Mouse (Mus musculus) heart, embryonic 11.5 days (tissue): Measurements from ENCODE around the gene Racgap1. TPM values are rescaled to one million over a fixed set of nuclear protein-coding genes. Genes with fewer than 3 reads are reported as not detected.

Experiments
- ATAC-seq: fragments of 200-750 bp; cut with Nextera tagmentation; replicated peaks from 2 replicates; pipeline ENCODE4 v1.8.0; 2017; ENCODE audit warnings: moderate library complexity; ENCODE audit not compliant: insufficient number of reproducible peaks, low FRiP score, low TSS enrichment
- H3K27ac ChIP-seq: fragments of 300-500 bp; sonication (generic); 2 replicates; pipeline ENCODE4 v1.5.1; 2014; ENCODE audit warnings: mild to moderate bottlenecking, low read depth, low read length
- H3K27me3 ChIP-seq: fragments of 300-500 bp; sonication (generic); 2 replicates; pipeline ENCODE4 v1.6.1; 2014; ENCODE audit warnings: mild to moderate bottlenecking, low read length, mixed read lengths; ENCODE audit not compliant: control insufficient read depth, insufficient read depth
- H3K36me3 ChIP-seq: fragments of 300-500 bp; sonication (generic); 2 replicates; pipeline ENCODE4 v1.6.1; 2014; ENCODE audit warnings: mild to moderate bottlenecking, low read length, moderate library complexity, mixed read lengths; ENCODE audit not compliant: control insufficient read depth, insufficient read depth
- H3K4me1 ChIP-seq: fragments of 300-500 bp; sonication (generic); 2 replicates; pipeline ENCODE4 v1.6.1; 2014; ENCODE audit warnings: low read length; ENCODE audit not compliant: control insufficient read depth, insufficient read depth
- H3K4me2 ChIP-seq: fragments of 300-500 bp; sonication (generic); 2 replicates; pipeline ENCODE4 v1.6.1; 2014; ENCODE audit warnings: mild to moderate bottlenecking, moderate library complexity
- H3K4me3 ChIP-seq: fragments of 300-500 bp; sonication (generic); 2 replicates; pipeline ENCODE4 v1.5.1; 2014; ENCODE audit warnings: low read depth, low read length
- H3K9ac ChIP-seq: fragments of 300-500 bp; sonication (generic); 2 replicates; pipeline ENCODE4 v1.6.1; 2014; ENCODE audit warnings: mild to moderate bottlenecking, low read depth, low read length, moderate library complexity
- H3K9me3 ChIP-seq: fragments of 300-500 bp; sonication (generic); replicated peaks from 2 replicates; pipeline ENCODE4 v1.6.1; 2016; ENCODE audit warnings: low read length; ENCODE audit not compliant: control insufficient read depth
- WGBS: fragments of 180-500 bp; shearing (Covaris S2); extraction: QIAGEN DNeasy Blood & Tissue Kit; methylation state at CpG from one replicate; pipeline ENCODE4 v1.1.7; 2014; ENCODE audit not compliant: insufficient replicate concordance; 5-methylcytosine and 5-hydroxymethylcytosine counted together
- polyA plus RNA-seq: library from polyadenylated mRNA; unstranded; fragments of >200 nt; fragmentation: Nextera tagmentation; extraction: Ambion mirVana; gene quantifications from 2 replicates; pipeline ENCODE4 v1.2.1, GENCODE M21; 2014

The Racgap1 gene
- polyA plus RNA-seq, 1 experiment from 2014 or later, result 91.8 TPM

- Histone ChIP-seq H3K27ac (no peak overlapping the region), H3K36me3 (no peaks in the 10 kb centered on the region), H3K9me3 (no peaks in the 10 kb centered on the region), H3K4me1 (peaks cover 25% of the 10 kb centered on the region), H3K27me3 (peaks cover 22% of the 10 kb centered on the region), H3K4me2 (no peak overlapping the region), H3K9ac (no peak overlapping the region), H3K4me3 (no peak overlapping the region)
- no peak for ATAC-seq
- WGBS, result 75% methylated on average over 3 of the region's 3 CpGs
Observed at GRCm38 (mm10) chr15:99605595-99605994, 45.9 kb downstream of the Racgap1 start.

GRCm38 (mm10) chr15:99603216-99603615, 48.2 kb downstream of the Racgap1 start:
- Histone ChIP-seq H3K9ac (no peak overlapping the region), H3K36me3 (no peaks in the 10 kb centered on the region), H3K4me1 (peaks cover 35% of the 10 kb centered on the region), H3K4me3 (no peak overlapping the region), H3K9me3 (no peaks in the 10 kb centered on the region), H3K4me2 (no peak overlapping the region), H3K27me3 (peaks cover 37% of the 10 kb centered on the region), H3K27ac (peak overlapping the region; percentile 50; the same call in 1 of the 2 replicates)
- 72% methylated on average over 7 of the region's 7 CpGs for WGBS
- no peak for ATAC-seq

DNA sequence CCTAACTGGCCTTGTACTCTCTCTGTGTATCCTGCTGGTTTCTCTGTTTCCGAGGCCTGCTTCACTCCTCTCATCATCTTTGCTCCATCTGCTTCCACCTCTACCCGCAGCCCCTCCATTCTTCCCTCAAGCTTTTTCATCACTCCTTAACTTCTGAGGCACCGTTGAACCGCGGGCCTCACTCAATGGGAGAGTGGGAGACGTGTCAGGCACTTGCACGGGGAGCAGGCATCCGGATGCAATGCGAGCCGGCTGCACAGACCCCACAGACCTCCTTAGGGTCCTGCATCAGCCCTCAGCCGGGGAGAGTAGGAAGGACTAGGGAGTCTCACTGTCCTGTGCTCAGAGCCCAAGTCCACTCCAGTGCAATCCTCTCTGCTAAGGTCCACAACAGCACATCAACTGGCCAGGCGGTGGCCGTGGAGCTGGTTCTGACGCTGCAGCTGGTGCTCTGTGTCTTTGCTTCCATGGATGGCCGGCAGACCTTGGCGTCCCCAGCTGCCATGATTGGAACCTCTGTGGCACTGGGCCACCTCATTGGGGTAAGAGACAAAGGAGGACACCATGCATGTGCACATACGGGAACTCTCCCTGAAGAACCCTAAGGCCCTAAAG, 49.1 kb downstream of the Racgap1 start:
- H3K4me3 ChIP-seq, result no peak overlapping the region
- no peaks in the 10 kb centered on the region for H3K36me3 ChIP-seq
- 69% methylated on average over 17 of the region's 17 CpGs for WGBS
- no peaks in the 10 kb centered on the region for H3K9me3 ChIP-seq
- no peak overlapping the region for H3K9ac ChIP-seq
- ATAC-seq, result no peak
- H3K27ac ChIP-seq, result no peak overlapping the region
- peaks cover 45% of the 10 kb centered on the region for H3K27me3 ChIP-seq
- peaks cover 29% of the 10 kb centered on the region for H3K4me1 ChIP-seq
- no peak overlapping the region for H3K4me2 ChIP-seq

- Histone ChIP-seq H3K27ac (no peak overlapping the region), H3K9ac (no peak overlapping the region), H3K4me3 (no peak overlapping the region), H3K4me2 (no peak overlapping the region), H3K27me3 (peaks cover 47% of the 10 kb centered on the region), H3K36me3 (no peaks in the 10 kb centered on the region), H3K4me1 (peaks cover 27% of the 10 kb centered on the region), H3K9me3 (no peaks in the 10 kb centered on the region)
- ATAC-seq, result no peak
- WGBS, result 10% methylated on average over 4 of the region's 5 CpGs
Observed at GRCm38 (mm10) chr15:99601823-99602120, 49.7 kb downstream of the Racgap1 start.

- peaks cover 23% of the 10 kb centered on the region for H3K4me1 ChIP-seq
- H3K27ac ChIP-seq, result no peak within 1 kb of the TSS
- 48% methylated on average over 22 of the region's 22 CpGs for WGBS
- H3K4me2 ChIP-seq, result no peak within 1 kb of the TSS
- ATAC-seq, result no peak
- no peak within 1 kb of the TSS for H3K9ac ChIP-seq
- H3K36me3 ChIP-seq, result no peaks in the 10 kb centered on the region
- H3K9me3 ChIP-seq, result no peaks in the 10 kb centered on the region
- H3K4me3 ChIP-seq, result no peak within 1 kb of the TSS
- H3K27me3 ChIP-seq, result peaks cover 48% of the 10 kb centered on the region
Observed at GRCm38 (mm10) chr15:99600986-99601822, 50.3 kb downstream of the Racgap1 start, which contains the start of gene Aqp6. TSS of gene Aqp6 (plus strand) at chr15:99601400.

DNA sequence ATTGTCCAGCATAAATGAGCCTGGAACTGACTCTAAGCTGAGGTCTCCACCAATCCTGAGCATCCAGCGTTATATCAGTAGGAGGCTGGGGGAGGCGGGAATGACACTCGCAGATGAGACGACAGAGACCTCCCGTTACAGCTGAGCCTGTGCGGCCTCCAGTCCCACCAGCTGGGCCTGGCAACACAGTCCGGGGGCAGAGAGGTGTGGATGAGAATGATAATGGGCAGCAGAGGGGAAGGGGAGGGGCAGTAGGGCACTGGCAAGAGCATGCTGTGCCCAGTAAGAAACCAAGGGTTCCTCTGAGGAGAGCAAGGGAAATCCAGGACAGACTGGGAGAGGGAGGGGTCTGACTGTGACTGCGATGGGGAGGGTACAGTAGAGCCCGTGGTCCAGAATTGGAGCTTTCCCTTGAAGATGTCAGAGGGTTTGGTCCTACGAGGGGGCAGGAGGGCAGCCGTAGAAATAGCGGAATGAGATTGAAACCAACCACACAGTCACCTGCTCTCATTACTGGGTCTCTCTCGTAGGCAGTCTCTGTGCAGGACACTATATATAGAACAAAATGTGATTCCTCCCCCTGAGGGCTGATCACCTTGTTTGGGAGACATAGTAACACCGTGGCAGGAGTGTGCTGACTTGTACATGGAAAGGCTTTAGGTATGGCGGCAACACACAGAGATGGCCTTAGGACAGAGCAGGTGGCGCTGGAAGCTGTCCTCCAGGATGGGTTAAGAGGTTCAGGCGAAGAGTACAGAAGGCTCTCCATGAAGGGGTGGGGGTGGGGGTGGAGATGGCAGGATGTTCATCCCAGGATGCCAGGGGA, 52.0 kb downstream of the Racgap1 start:
- ATAC-seq, result no peak
- Histone ChIP-seq H3K27ac (no peak overlapping the region), H3K9ac (no peak overlapping the region), H3K36me3 (no peaks in the 10 kb centered on the region), H3K4me3 (no peak overlapping the region), H3K4me1 (peaks cover 20% of the 10 kb centered on the region), H3K9me3 (no peaks in the 10 kb centered on the region), H3K4me2 (peak overlapping the region; percentile 0; the same call in 1 of the 2 replicates), H3K27me3 (peaks cover 62% of the 10 kb centered on the region)
- WGBS, result 47% methylated on average over 17 of the region's 17 CpGs

DNA sequence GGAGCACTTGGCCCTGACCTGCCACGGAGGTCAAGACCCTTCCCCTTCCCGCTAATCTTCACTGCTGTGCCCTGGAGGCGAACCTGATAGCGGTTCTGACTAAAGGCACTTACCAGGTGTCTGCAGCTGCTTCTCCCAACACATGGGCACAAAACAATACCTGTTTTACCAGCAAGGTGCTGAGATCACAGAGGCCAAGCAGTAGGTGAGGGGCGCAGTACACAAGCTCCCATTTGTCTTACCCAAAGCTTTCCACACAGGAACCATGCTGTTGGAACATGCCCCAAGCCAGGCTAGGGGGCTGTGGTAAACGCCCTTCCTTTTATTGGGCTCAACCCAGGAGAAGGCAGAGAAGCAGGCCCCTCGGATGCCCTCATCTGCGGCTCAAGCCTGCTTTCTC, 53.9 kb downstream of the Racgap1 start:
- no peak overlapping the region for H3K27ac ChIP-seq
- H3K9me3 ChIP-seq, result no peaks in the 10 kb centered on the region
- ATAC-seq, result no peak
- no peak overlapping the region for H3K4me3 ChIP-seq
- no peak overlapping the region for H3K4me2 ChIP-seq
- H3K36me3 ChIP-seq, result no peaks in the 10 kb centered on the region
- WGBS, result 50% methylated on average over 8 of the region's 8 CpGs
- peaks cover 77% of the 10 kb centered on the region for H3K27me3 ChIP-seq
- H3K9ac ChIP-seq, result no peak overlapping the region
- H3K4me1 ChIP-seq, result peaks cover 15% of the 10 kb centered on the region

- WGBS, result 59% methylated on average over 7 of the region's 7 CpGs
- H3K27me3 ChIP-seq, result peaks cover 79% of the 10 kb centered on the region
Observed at GRCm38 (mm10) chr15:99596841-99597240, 54.6 kb downstream of the Racgap1 start.

More at GRCm38 (mm10) chr15:99596841-99597240, 54.6 kb downstream of the Racgap1 start:
- H3K9ac ChIP-seq, result no peak overlapping the region
- H3K36me3 ChIP-seq, result no peaks in the 10 kb centered on the region
- H3K27ac ChIP-seq, result no peak overlapping the region
- H3K4me2 ChIP-seq, result no peak overlapping the region
- peaks cover 15% of the 10 kb centered on the region for H3K4me1 ChIP-seq
- H3K4me3 ChIP-seq, result no peak overlapping the region
- no peaks in the 10 kb centered on the region for H3K9me3 ChIP-seq
- no peak for ATAC-seq
